Mouse (Mus musculus) CD4-positive naive resting alpha-beta T cell, adult 76 days (primary cell): ENCODE data around the gene Hamp. TPM values are rescaled to one million over a fixed set of nuclear protein-coding genes. Genes with fewer than 3 reads are reported as not detected.

Source experiments
- total RNA-seq: library from RNA; stranded (reverse); gene quantifications from one replicate; pipeline ENCODE4 v1.2.4, GENCODE M21; 2023

Gene Hamp
- total RNA-seq = not detected

GRCm38 (mm10) chr7:30943909-30944635 is at the start of gene Hamp:
Gene Hamp, minus strand, starts transcription at chr7:30944032.

DNA sequence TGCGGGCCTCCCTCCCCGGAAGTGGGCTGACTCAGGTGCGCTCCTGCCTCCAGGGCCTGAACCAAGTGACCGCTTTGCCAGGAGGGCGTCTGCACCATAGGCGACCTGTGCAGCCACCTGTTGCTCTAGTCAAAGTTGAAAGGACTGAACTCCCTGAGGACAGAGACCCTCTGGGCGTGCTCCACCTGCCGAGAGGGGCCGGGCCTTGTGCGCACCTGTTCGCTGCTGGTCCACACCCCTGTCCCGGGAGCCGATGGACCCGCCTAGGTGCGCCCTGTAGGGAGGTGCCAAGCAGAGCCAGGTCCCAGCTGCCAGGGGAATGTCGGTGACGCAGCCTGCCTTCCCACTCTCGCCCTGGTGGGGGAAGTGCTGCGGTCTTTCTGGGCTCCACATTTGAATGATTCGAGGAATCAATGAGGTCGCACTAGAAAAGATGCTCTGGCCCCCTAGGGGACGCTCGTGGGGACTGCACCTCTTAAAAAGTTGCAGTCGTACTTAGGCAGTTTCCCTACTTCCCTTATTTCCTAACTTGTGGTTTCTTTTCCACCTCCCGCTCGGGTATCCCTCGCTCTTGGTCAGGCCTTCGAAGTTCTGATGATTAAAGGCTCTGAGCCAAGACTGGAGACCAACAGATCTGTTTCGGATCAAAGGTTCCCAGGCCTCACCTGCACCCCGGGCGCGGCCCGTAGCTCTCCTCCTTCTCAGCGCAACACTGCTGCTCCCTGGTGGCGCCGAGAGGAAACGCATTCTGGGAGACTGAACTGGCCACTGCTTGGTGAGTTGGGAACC is 29.9 kb upstream of the Hamp start, which contains the start of gene Fam187b:
TSS of gene Fam187b (plus strand) at position 290 of the 789 bp plus-strand sequence.

DNA sequence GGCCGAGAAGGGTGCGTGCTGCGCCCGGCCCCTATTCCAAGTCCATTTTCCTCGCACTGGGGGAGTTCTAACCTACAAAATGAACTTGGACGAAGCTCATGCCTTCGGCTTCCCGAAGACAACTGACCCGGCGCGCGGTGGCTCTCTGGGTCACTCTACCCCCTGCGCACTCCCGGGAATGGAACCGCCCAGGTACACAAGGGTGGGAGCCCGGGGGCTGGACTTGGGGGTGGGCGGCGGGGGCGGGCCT is 29.3 kb upstream of the Hamp start, which contains the start of gene Lsr:
TSS of gene Lsr (minus strand) at position 214 of the 250 bp plus-strand sequence.

GRCm38 (mm10) chr7:30956756-30957366 is 13.0 kb upstream of the Hamp start, which contains the start of gene Usf2:
Gene Usf2, minus strand, starts transcription at chr7:30956803.

DNA sequence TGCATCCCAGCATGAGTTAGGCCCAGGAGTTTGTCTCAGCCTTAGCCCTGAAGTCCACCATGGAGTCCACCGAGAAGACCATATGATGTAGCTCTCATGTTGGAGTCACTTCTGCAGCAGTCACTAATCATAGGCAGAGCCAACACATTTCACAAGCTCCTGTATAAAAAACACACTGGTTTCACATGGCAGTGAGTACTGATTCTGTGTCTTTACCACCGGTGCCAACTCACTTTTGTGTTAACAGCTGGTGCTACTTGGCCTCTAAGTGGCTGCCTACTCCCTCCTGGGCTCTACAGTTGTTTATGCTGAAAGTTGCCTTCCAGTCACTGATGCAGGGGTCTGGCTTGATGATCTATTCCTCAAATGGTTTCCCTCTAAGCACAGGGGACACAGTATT is 19.3 kb downstream of the Hamp start, which contains the start of gene Hamp2:
TSS of gene Hamp2 (minus strand) at position 101 of the 400 bp plus-strand sequence.

GRCm38 (mm10) chr7:30914732-30915131 is 29.1 kb downstream of the Hamp start, which contains the start of gene Mag:
Gene Mag, minus strand, starts transcription at chr7:30914873.

Other genes starting within 250 kb of the Hamp start
- gene 2200002J24Rik, start 245.1 kb downstream of the Hamp start, total RNA-seq = not detected
- gene Atp4a, start 231.8 kb downstream of the Hamp start, total RNA-seq = not detected
- gene Tmem147, start 214.5 kb downstream of the Hamp start, total RNA-seq = 29.7 TPM
- not detected for gene Gapdhs, start 200.4 kb downstream of the Hamp start, total RNA-seq
- gene Sbsn, start 192.6 kb downstream of the Hamp start, total RNA-seq = 6.8 TPM
- gene Dmkn, start 180.3 kb downstream of the Hamp start, total RNA-seq = not detected
- not detected for gene Krtdap, start 156.1 kb downstream of the Hamp start, total RNA-seq
- 1.1 TPM for gene Ffar2, start 120.3 kb downstream of the Hamp start, total RNA-seq
- not detected for gene Ffar3, start 87.9 kb downstream of the Hamp start, total RNA-seq
- 1.3 TPM for gene Ffar1, start 82.5 kb downstream of the Hamp start, total RNA-seq
- gene Cd22, start 63.7 kb downstream of the Hamp start, total RNA-seq = 68.7 TPM
- gene Mag, start 29.2 kb downstream of the Hamp start, total RNA-seq = not detected
- not detected for gene Hamp2, start 19.4 kb downstream of the Hamp start, total RNA-seq
- 160 TPM for gene Usf2, start 12.8 kb upstream of the Hamp start, total RNA-seq
- 2.4 TPM for gene Lsr, start 29.4 kb upstream of the Hamp start, total RNA-seq
- gene Fam187b, start 29.8 kb upstream of the Hamp start, total RNA-seq = not detected
- 882 TPM for gene Fxyd5, start 98.4 kb upstream of the Hamp start, total RNA-seq
- not detected for gene Fxyd7, start 107.4 kb upstream of the Hamp start, total RNA-seq
- not detected for gene Fxyd1, start 113.2 kb upstream of the Hamp start, total RNA-seq
- gene Lgi4, start 115.3 kb upstream of the Hamp start, total RNA-seq = 0.18 TPM
- not detected for gene Fxyd3, start 132.7 kb upstream of the Hamp start, total RNA-seq
- gene Hpn, start 171.3 kb upstream of the Hamp start, total RNA-seq = 0.50 TPM
- gene Scn1b, start 183.0 kb upstream of the Hamp start, total RNA-seq = 1.6 TPM
- 627 TPM for gene Gramd1a, start 211.9 kb upstream of the Hamp start, total RNA-seq